Mouse (Mus musculus) intestine, postnatal 0 days (tissue): ENCODE measurements around the gene Mapk12. TPM values are rescaled to one million over a fixed set of nuclear protein-coding genes. Genes with fewer than 3 reads are reported as not detected.

Source experiments
- ATAC-seq: fragments of 200-750 bp; cut with Nextera tagmentation; 2 replicates; pipeline ENCODE4 v1.8.0; 2017; ENCODE audit warnings: mild to moderate bottlenecking, moderate TSS enrichment, moderate library complexity
- H3K27ac ChIP-seq: fragments of 300-500 bp; sonication (generic); 2 replicates; pipeline ENCODE4 v1.5.1; 2014; ENCODE audit warnings: mild to moderate bottlenecking, low read depth, low read length, moderate library complexity
- H3K27me3 ChIP-seq: fragments of 300-500 bp; sonication (generic); replicated peaks from 2 replicates; pipeline ENCODE4 v1.6.1; 2014; ENCODE audit warnings: low read length, mixed read lengths; ENCODE audit not compliant: control insufficient read depth, insufficient read depth
- H3K36me3 ChIP-seq: fragments of 300-500 bp; sonication (generic); 2 replicates; pipeline ENCODE4 v1.6.1; 2014; ENCODE audit warnings: mild to moderate bottlenecking, moderate library complexity; ENCODE audit not compliant: control insufficient read depth, insufficient read depth
- H3K4me1 ChIP-seq: fragments of 300-500 bp; sonication (generic); replicated peaks from 2 replicates; pipeline ENCODE4 v1.6.1; 2014; ENCODE audit warnings: antibody characterized with exemption, low read length, mixed read lengths; ENCODE audit not compliant: control insufficient read depth, insufficient read depth
- H3K4me2 ChIP-seq: fragments of 300-500 bp; sonication (generic); replicated peaks from 2 replicates; pipeline ENCODE4 v1.6.1; 2014; ENCODE audit warnings: low read depth, mild to moderate bottlenecking, moderate library complexity
- H3K4me3 ChIP-seq: fragments of 300-500 bp; sonication (generic); 2 replicates; pipeline ENCODE4 v1.5.1; 2014; ENCODE audit warnings: low read depth, low read length
- H3K9ac ChIP-seq: fragments of 300-500 bp; sonication (generic); 2 replicates; pipeline ENCODE4 v1.6.1; 2014; ENCODE audit warnings: mild to moderate bottlenecking, low read depth, low read length
- H3K9me3 ChIP-seq: fragments of 300-500 bp; sonication (generic); 2 replicates; pipeline ENCODE4 v1.6.1; 2016; ENCODE audit warnings: mixed run types; ENCODE audit not compliant: control insufficient read depth
- CTCF ChIP-seq: sonication (generic); IDR thresholded peaks from 2 replicates; pipeline ENCODE4 v1.5.1; 2016; ENCODE audit warnings: low read depth, mild to moderate bottlenecking, control low read depth, antibody characterized with exemption, moderate library complexity
- WGBS: fragments of 180-500 bp; shearing (Covaris S2); extraction: QIAGEN DNeasy Blood & Tissue Kit; methylation state at CpG from one replicate; pipeline ENCODE4 v1.1.7; 2014; 5-methylcytosine and 5-hydroxymethylcytosine counted together
- polyA plus RNA-seq: library from polyadenylated mRNA; unstranded; fragments of >200 nt; fragmentation: Nextera tagmentation; extraction: Ambion mirVana; gene quantifications from 2 replicates; pipeline ENCODE4 v1.2.1, GENCODE M21; 2015

The Mapk12 gene
- polyA plus RNA-seq, 1 experiment from 2014 or later: 2.7 TPM

- TF ChIP-seq CTCF: no peak
- Histone ChIP-seq H3K4me2 (peak overlapping the region; percentile 94), H3K36me3 (peaks cover 21% of the 10 kb centered on the region), H3K4me3 (peak overlapping the region; percentile 63), H3K9ac (peak overlapping the region; percentile 76; the same call in 1 of the 2 replicates), H3K9me3 (no peaks in the 10 kb centered on the region), H3K27ac (peak overlapping the region; percentile 72), H3K4me1 (peaks cover 34% of the 10 kb centered on the region), H3K27me3 (no peaks in the 10 kb centered on the region)
- 51% methylated on average over 17 of the region's 17 CpGs for WGBS
- ATAC-seq: no peak
These were observed 31.9 kb upstream of the Mapk12 start for GRCm38 (mm10) chr15:89172276-89172935.

- no peaks in the 10 kb centered on the region for H3K9me3 ChIP-seq
- 90% methylated on average over 5 of the region's 5 CpGs for WGBS
- H3K4me3 ChIP-seq: no peak overlapping the region
- ATAC-seq: no peak
- H3K9ac ChIP-seq: no peak overlapping the region
- H3K4me1 ChIP-seq: peaks cover 26% of the 10 kb centered on the region; the same call in 1 of the 2 replicates
- TF ChIP-seq CTCF: no peak
- H3K36me3 ChIP-seq: peaks cover 29% of the 10 kb centered on the region
- H3K27me3 ChIP-seq: no peaks in the 10 kb centered on the region
- H3K4me2 ChIP-seq: no peak overlapping the region
- no peak overlapping the region for H3K27ac ChIP-seq
These were observed 31.1 kb upstream of the Mapk12 start for GRCm38 (mm10) chr15:89171526-89172051.

GRCm38 (mm10) chr15:89170102-89170501, 29.6 kb upstream of the Mapk12 start:
- Histone ChIP-seq H3K36me3 (peaks cover 44% of the 10 kb centered on the region), H3K9me3 (no peaks in the 10 kb centered on the region), H3K9ac (no peak overlapping the region), H3K4me3 (no peak overlapping the region), H3K27ac (peak overlapping the region; percentile 68), H3K4me2 (no peak overlapping the region), H3K4me1 (peaks cover 15% of the 10 kb centered on the region; the same call in 1 of the 2 replicates), H3K27me3 (no peaks in the 10 kb centered on the region)
- no peak for TF ChIP-seq CTCF
- peak; percentile 26; the same call in 1 of the 2 replicates for ATAC-seq
- 23% methylated on average over 3 of the region's 3 CpGs for WGBS

GRCm38 (mm10) chr15:89169431-89169830, 28.9 kb upstream of the Mapk12 start:
- H3K27ac ChIP-seq: peak overlapping the region; percentile 68
- H3K4me2 ChIP-seq: peak overlapping the region; percentile 33; the same call in 1 of the 2 replicates
- ATAC-seq: 0 out of 2 replicates have a peak, but pooled peaks have one; percentile 7
- H3K4me3 ChIP-seq: no peak overlapping the region
- no peak for TF ChIP-seq CTCF
- H3K9ac ChIP-seq: peak overlapping the region; percentile 23; the same call in 1 of the 2 replicates
- H3K4me1 ChIP-seq: peaks cover 15% of the 10 kb centered on the region; the same call in 1 of the 2 replicates
- H3K9me3 ChIP-seq: no peaks in the 10 kb centered on the region
- H3K27me3 ChIP-seq: no peaks in the 10 kb centered on the region
- WGBS: 20% methylated on average over 10 of the region's 10 CpGs
- peaks cover 51% of the 10 kb centered on the region for H3K36me3 ChIP-seq

- Histone ChIP-seq H3K27me3 (no peaks in the 10 kb centered on the region), H3K4me2 (peak overlapping the region; percentile 33), H3K4me3 (no peak overlapping the region), H3K9me3 (no peaks in the 10 kb centered on the region), H3K4me1 (peaks cover 11% of the 10 kb centered on the region; the same call in 1 of the 2 replicates), H3K36me3 (peaks cover 56% of the 10 kb centered on the region), H3K27ac (no peak overlapping the region), H3K9ac (peak overlapping the region; percentile 23; the same call in 1 of the 2 replicates)
- no peak for TF ChIP-seq CTCF
- ATAC-seq: no peak
- WGBS: 53% methylated on average over 10 of the region's 10 CpGs
These were observed 28.4 kb upstream of the Mapk12 start for GRCm38 (mm10) chr15:89168922-89169321.

- WGBS: 96% methylated on average over 12 of the region's 12 CpGs
- Histone ChIP-seq H3K9me3 (no peaks in the 10 kb centered on the region), H3K9ac (no peak overlapping the region), H3K27me3 (no peaks in the 10 kb centered on the region), H3K4me2 (no peak overlapping the region), H3K27ac (no peak overlapping the region), H3K36me3 (peaks cover 90% of the 10 kb centered on the region), H3K4me1 (peaks cover 6% of the 10 kb centered on the region; the same call in 1 of the 2 replicates), H3K4me3 (no peak overlapping the region)
- no peak for ATAC-seq
- no peak for TF ChIP-seq CTCF
These were observed 25.0 kb upstream of the Mapk12 start for GRCm38 (mm10) chr15:89165478-89165877.
